Mouse (Mus musculus): Measurements from ENCODE around the gene Gimap4. TPM values are rescaled to one million over a fixed set of nuclear protein-coding genes. Genes with fewer than 3 reads are reported as not detected.

Gene Gimap4
- total and polyA plus RNA-seq, 2 experiments: 5.5 to 15.1 TPM

DNA sequence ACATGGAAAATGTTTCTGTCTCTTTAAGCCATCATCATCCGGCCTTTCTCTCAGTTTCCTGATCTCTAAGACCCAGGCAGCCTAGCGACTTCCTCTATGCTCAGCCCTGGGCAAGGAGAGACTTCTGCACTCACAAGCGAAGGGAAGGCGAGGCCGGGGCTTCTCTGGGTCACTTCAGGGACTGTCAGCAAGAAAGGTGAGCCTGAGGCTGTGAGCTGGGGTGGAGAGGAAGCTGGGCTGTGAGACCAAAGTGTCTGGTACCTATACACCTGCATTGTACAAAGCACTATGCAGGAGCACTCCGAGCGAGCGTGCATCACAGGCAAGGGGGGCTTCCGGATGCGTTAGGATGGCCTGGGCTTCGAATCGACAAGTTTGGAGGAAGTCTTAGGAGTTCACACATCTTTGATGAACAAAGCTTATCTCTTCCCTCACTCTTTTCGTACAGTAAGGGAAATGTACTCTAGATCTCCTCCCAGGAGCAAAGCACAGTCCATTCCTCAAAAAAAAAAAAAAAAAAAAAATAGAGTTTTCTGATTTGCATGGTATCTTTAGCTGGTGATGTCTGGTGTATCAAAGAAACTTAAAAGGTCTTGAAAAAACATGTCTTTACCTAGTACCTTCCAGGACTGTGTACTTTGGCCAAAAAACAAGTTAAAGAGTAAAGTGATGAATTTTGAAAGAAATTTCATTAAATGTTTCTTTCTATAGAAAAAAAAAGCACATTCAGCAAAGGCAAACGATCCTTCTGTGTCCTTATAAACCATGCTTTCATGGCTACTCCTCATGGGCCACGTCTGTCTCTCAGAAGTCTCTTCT, 54.8 kb downstream of the Gimap4 start, which contains the start of gene Gimap1:
Gene Gimap1 (plus strand): TSS at position 94 of the 819 bp plus-strand sequence.
- peak within 1 kb of the TSS; percentile 64 for H3K4me3 ChIP-seq (ENCODE audit: insufficient read depth, low read depth, low read length)
- no peaks in the 10 kb centered on the region for H3K27me3 ChIP-seq (ENCODE audit: control insufficient read depth, insufficient read depth, low read length)
- H3K9ac ChIP-seq (ENCODE audit: low read depth, low read length): peak within 1 kb of the TSS; percentile 71
- H3K27ac ChIP-seq (replicated peaks; ENCODE audit: insufficient read depth, low read depth, low read length): peak within 1 kb of the TSS; percentile 78
- TF ChIP-seq POLR2A (IDR thresholded peaks at IDR 0.05; ENCODE audit: extremely low read depth, insufficient read depth, low read length) (no peak), CTCF (IDR thresholded peaks at IDR 0.05; ENCODE audit: low read depth, low read length) (no peak)
- H3K36me3 ChIP-seq (ENCODE audit: control insufficient read depth, insufficient read depth, low read length): no peaks in the 10 kb centered on the region
- peaks cover 6% of the 10 kb centered on the region for H3K4me1 ChIP-seq (ENCODE audit: control insufficient read depth, insufficient read depth, low read length)
- peaks cover 4% of the 10 kb centered on the region; the same call in 1 of the 2 replicates for H3K79me2 ChIP-seq (ENCODE audit: control insufficient read depth, insufficient read depth, low read length)
- 75% methylated on average over 15 of the region's 15 CpGs for WGBS
- no peak for DNase-seq (ENCODE audit: extremely low read depth, low read depth, low spot score)

DNA sequence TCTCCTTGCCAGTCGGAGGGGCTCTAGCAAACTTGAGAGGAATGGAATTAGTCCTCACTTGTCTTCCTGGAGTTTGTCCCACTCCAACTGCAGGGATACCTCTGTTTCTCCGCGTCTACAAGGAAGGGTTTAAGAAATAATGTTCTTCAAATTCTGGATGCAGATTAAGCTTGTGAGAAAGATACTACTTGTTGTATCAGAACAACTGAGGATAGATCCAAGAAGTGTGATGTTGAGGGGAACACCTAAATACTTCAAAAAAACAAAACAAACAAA, 55.4 kb downstream of the Gimap4 start:
- no peaks in the 10 kb centered on the region for H3K36me3 ChIP-seq (ENCODE audit: control insufficient read depth, insufficient read depth, low read length)
- no peak for TF ChIP-seq POLR2A (IDR thresholded peaks at IDR 0.05; ENCODE audit: extremely low read depth, insufficient read depth, low read length)
- TF ChIP-seq CTCF (IDR thresholded peaks at IDR 0.05; ENCODE audit: low read depth, low read length): no peak
- 83% methylated on average over 3 of the region's 3 CpGs for WGBS
- H3K4me3 ChIP-seq (ENCODE audit: insufficient read depth, low read depth, low read length): peak overlapping the region; percentile 22
- peaks cover 6% of the 10 kb centered on the region for H3K4me1 ChIP-seq (ENCODE audit: control insufficient read depth, insufficient read depth, low read length)
- no peaks in the 10 kb centered on the region for H3K27me3 ChIP-seq (ENCODE audit: control insufficient read depth, insufficient read depth, low read length)
- no peak for DNase-seq (ENCODE audit: extremely low read depth, low read depth, low spot score)
- H3K9ac ChIP-seq (ENCODE audit: low read depth, low read length): no peak overlapping the region
- peak overlapping the region; percentile 52; the same call in 1 of the 2 replicates for H3K27ac ChIP-seq (replicated peaks; ENCODE audit: insufficient read depth, low read depth, low read length)
- H3K79me2 ChIP-seq (ENCODE audit: control insufficient read depth, insufficient read depth, low read length): peaks cover 4% of the 10 kb centered on the region; the same call in 1 of the 2 replicates

DNA sequence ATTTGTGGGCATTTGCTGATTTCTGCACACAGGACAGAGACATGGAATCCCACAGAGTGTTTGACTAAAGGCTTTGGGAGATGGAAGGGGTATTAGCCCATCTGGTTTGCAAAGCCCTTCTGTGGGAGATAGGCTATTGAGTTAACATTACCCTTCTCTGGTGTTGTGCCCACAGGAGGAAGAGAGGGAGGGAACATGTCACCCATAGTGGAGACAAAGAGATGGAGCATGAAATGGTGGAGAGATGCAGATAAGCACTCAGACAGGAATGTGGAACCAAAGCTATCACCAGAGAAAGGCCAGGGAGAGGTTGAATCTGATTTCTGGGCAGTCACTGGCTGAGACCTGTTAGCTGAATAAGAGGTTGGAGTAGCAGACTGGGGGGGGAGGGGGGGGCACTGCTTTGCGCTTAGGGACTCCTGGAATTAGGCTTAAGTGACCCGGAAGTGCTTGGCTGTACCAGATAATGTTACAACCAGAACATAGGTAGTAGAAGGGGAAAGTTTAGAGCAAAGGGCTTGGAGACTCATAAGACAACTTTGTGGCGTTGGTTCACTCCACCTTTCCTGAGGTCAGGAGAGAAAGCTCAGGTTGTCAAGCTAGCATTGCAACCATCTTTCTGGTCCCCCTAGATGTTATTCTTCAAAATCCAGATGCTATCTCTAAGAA, 56.3 kb downstream of the Gimap4 start:
- no peak for DNase-seq (ENCODE audit: extremely low read depth, low read depth, low spot score)
- TF ChIP-seq CTCF (IDR thresholded peaks at IDR 0.05; ENCODE audit: low read depth, low read length) (no peak), POLR2A (IDR thresholded peaks at IDR 0.05; ENCODE audit: extremely low read depth, insufficient read depth, low read length) (no peak)
- peaks cover 6% of the 10 kb centered on the region for H3K4me1 ChIP-seq (ENCODE audit: control insufficient read depth, insufficient read depth, low read length)
- H3K36me3 ChIP-seq (ENCODE audit: control insufficient read depth, insufficient read depth, low read length): no peaks in the 10 kb centered on the region
- 70% methylated on average over 3 of the region's 3 CpGs for WGBS
- no peaks in the 10 kb centered on the region for H3K27me3 ChIP-seq (ENCODE audit: control insufficient read depth, insufficient read depth, low read length)
- H3K9ac ChIP-seq (ENCODE audit: low read depth, low read length): peak overlapping the region; percentile 46; the same call in 1 of the 2 replicates
- H3K4me3 ChIP-seq (ENCODE audit: insufficient read depth, low read depth, low read length): no peak overlapping the region
- H3K27ac ChIP-seq (replicated peaks; ENCODE audit: insufficient read depth, low read depth, low read length): peak overlapping the region; percentile 60
- H3K79me2 ChIP-seq (ENCODE audit: control insufficient read depth, insufficient read depth, low read length): peaks cover 4% of the 10 kb centered on the region; the same call in 1 of the 2 replicates

DNA sequence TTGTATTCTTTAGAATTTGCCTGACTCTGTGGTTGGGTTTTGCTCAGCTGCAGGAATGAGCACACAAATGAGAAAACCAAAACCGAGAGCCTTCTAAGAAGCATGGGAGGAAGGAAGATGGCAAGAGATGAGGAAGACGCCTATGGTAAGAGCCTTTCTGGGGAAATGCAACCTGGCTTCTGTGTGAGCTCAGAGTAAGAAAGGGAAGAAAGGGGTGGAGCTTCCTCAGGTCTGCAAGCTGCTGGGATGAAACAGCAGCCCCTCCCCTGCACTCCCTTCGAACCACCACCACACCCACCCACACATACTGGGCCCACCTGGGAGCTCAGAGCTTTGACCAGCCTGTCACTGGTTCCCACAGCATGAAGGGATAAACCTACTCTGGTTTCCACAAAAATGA, 56.9 kb downstream of the Gimap4 start:
- DNase-seq (ENCODE audit: extremely low read depth, low read depth, low spot score): no peak
- Histone ChIP-seq H3K4me3 (ENCODE audit: insufficient read depth, low read depth, low read length) (no peak overlapping the region), H3K27ac (replicated peaks; ENCODE audit: insufficient read depth, low read depth, low read length) (peak overlapping the region; percentile 43; the same call in 1 of the 2 replicates), H3K9ac (ENCODE audit: low read depth, low read length) (no peak overlapping the region), H3K27me3 (ENCODE audit: control insufficient read depth, insufficient read depth, low read length) (no peaks in the 10 kb centered on the region), H3K36me3 (ENCODE audit: control insufficient read depth, insufficient read depth, low read length) (no peaks in the 10 kb centered on the region), H3K4me1 (ENCODE audit: control insufficient read depth, insufficient read depth, low read length) (peaks cover 6% of the 10 kb centered on the region), H3K79me2 (ENCODE audit: control insufficient read depth, insufficient read depth, low read length) (peaks cover 4% of the 10 kb centered on the region; the same call in 1 of the 2 replicates)
- no peak for TF ChIP-seq CTCF (IDR thresholded peaks at IDR 0.05; ENCODE audit: low read depth, low read length)
- TF ChIP-seq POLR2A (IDR thresholded peaks at IDR 0.05; ENCODE audit: extremely low read depth, insufficient read depth, low read length): no peak
- 31% methylated on average over 3 of the region's 3 CpGs for WGBS

Other genes starting within 250 kb of the Gimap4 start
- 13.9 and 15.9 TPM in 2 replicates for gene Zfp467, start 238.7 kb upstream of the Gimap4 start, total RNA-seq (2014; rRNA removed)
- 23.0 and 25.7 TPM in 2 replicates for gene Zfp467, start 238.7 kb upstream of the Gimap4 start, polyA plus RNA-seq (2012; rRNA removed)
- gene Sspo, start 236.3 kb upstream of the Gimap4 start, total RNA-seq (2014; rRNA removed): 0.47 and 0.83 TPM in 2 replicates
- gene Sspo, start 236.3 kb upstream of the Gimap4 start, polyA plus RNA-seq (2012; rRNA removed): 1.5 and 2.0 TPM in 2 replicates
- gene Atp6v0e2, start 146.9 kb upstream of the Gimap4 start, total RNA-seq (2014; rRNA removed): 0.37 and 0.47 TPM in 2 replicates
- gene Atp6v0e2, start 146.9 kb upstream of the Gimap4 start, polyA plus RNA-seq (2012; rRNA removed): 0.96 and 1.7 TPM in 2 replicates
- 3.2 and 3.3 TPM in 2 replicates for gene Lrrc61, start 129.8 kb upstream of the Gimap4 start, total RNA-seq (2014; rRNA removed)
- gene Lrrc61, start 129.8 kb upstream of the Gimap4 start, polyA plus RNA-seq (2012; rRNA removed): 8.5 and 10.1 TPM in 2 replicates
- 1,102 and 1,282 TPM in 2 replicates for gene Rarres2, start 111.8 kb upstream of the Gimap4 start, total RNA-seq (2014; rRNA removed)
- 1,074 and 1,160 TPM in 2 replicates for gene Rarres2, start 111.8 kb upstream of the Gimap4 start, polyA plus RNA-seq (2012; rRNA removed)
- gene Gm45021, start 94.9 kb upstream of the Gimap4 start, total RNA-seq (2014; rRNA removed): not detected in 2 replicates
- gene Gm45021, start 94.9 kb upstream of the Gimap4 start, polyA plus RNA-seq (2012; rRNA removed): not detected in 2 replicates
- 31.1 and 47.2 TPM in 2 replicates for gene Repin1, start 90.7 kb upstream of the Gimap4 start, total RNA-seq (2014; rRNA removed)
- 73.6 and 74.7 TPM in 2 replicates for gene Repin1, start 90.7 kb upstream of the Gimap4 start, polyA plus RNA-seq (2012; rRNA removed)
- gene Gm44965, start 90.6 kb upstream of the Gimap4 start, total RNA-seq (2014; rRNA removed): not detected in 2 replicates
- gene Gm44965, start 90.6 kb upstream of the Gimap4 start, polyA plus RNA-seq (2012; rRNA removed): not detected in 2 replicates
- 0.83 and 1.5 TPM in 2 replicates for gene Zfp775, start 82.5 kb upstream of the Gimap4 start, total RNA-seq (2014; rRNA removed)
- gene Zfp775, start 82.5 kb upstream of the Gimap4 start, polyA plus RNA-seq (2012; rRNA removed): 2.0 and 2.4 TPM in 2 replicates
- under 0.01 TPM in 2 replicates for gene AI854703, start 57.8 kb upstream of the Gimap4 start, total RNA-seq (2014; rRNA removed)
- gene AI854703, start 57.8 kb upstream of the Gimap4 start, polyA plus RNA-seq (2012; rRNA removed): 0.06 and 0.10 TPM in 2 replicates
- 6.1 and 6.4 TPM in 2 replicates for gene Gimap8, start 37.3 kb upstream of the Gimap4 start, total RNA-seq (2014; rRNA removed)
- gene Gimap8, start 37.3 kb upstream of the Gimap4 start, polyA plus RNA-seq (2012; rRNA removed): 1.0 and 1.4 TPM in 2 replicates
- gene Gimap9, start 8.4 kb upstream of the Gimap4 start, total RNA-seq (2014; rRNA removed): 11.6 and 12.2 TPM in 2 replicates
- 4.2 and 6.3 TPM in 2 replicates for gene Gimap9, start 8.4 kb upstream of the Gimap4 start, polyA plus RNA-seq (2012; rRNA removed)
- gene Gimap6, start 23.7 kb downstream of the Gimap4 start, total RNA-seq (2014; rRNA removed): 13.9 and 19.1 TPM in 2 replicates
- gene Gimap6, start 23.7 kb downstream of the Gimap4 start, polyA plus RNA-seq (2012; rRNA removed): 2.6 and 2.8 TPM in 2 replicates
- gene Gm28053, start 34.1 kb downstream of the Gimap4 start, total RNA-seq (2014; rRNA removed): not detected in 2 replicates
- not detected in 2 replicates for gene Gm28053, start 34.1 kb downstream of the Gimap4 start, polyA plus RNA-seq (2012; rRNA removed)
- gene Gimap7, start 34.1 kb downstream of the Gimap4 start, total RNA-seq (2014; rRNA removed): 0.37 and 0.47 TPM in 2 replicates
- gene Gimap7, start 34.1 kb downstream of the Gimap4 start, polyA plus RNA-seq (2012; rRNA removed): 0.19 and 0.35 TPM in 2 replicates
- gene Gimap1, start 54.5 kb downstream of the Gimap4 start, total RNA-seq (2014; rRNA removed): 4.1 and 5.0 TPM in 2 replicates
- 2.5 TPM in 2 replicates for gene Gimap1, start 54.5 kb downstream of the Gimap4 start, polyA plus RNA-seq (2012; rRNA removed)
- gene Gimap5, start 61.6 kb downstream of the Gimap4 start, total RNA-seq (2014; rRNA removed): 1.2 and 3.3 TPM in 2 replicates
- 2.8 and 3.3 TPM in 2 replicates for gene Gimap5, start 61.6 kb downstream of the Gimap4 start, polyA plus RNA-seq (2012; rRNA removed)
- gene Gimap3, start 86.3 kb downstream of the Gimap4 start, total RNA-seq (2014; rRNA removed): 1.7 and 1.9 TPM in 2 replicates
- gene Gimap3, start 86.3 kb downstream of the Gimap4 start, polyA plus RNA-seq (2012; rRNA removed): 1.5 and 3.1 TPM in 2 replicates
- 71.4 and 98.0 TPM in 2 replicates for gene Tmem176a, start 156.4 kb downstream of the Gimap4 start, total RNA-seq (2014; rRNA removed)
- gene Tmem176a, start 156.4 kb downstream of the Gimap4 start, polyA plus RNA-seq (2012; rRNA removed): 225 and 241 TPM in 2 replicates
- 92.9 and 152 TPM in 2 replicates for gene Tmem176b, start 156.9 kb downstream of the Gimap4 start, total RNA-seq (2014; rRNA removed)
- 392 and 394 TPM in 2 replicates for gene Tmem176b, start 156.9 kb downstream of the Gimap4 start, polyA plus RNA-seq (2012; rRNA removed)
- 0.09 and 0.20 TPM in 2 replicates for gene Aoc1, start 188.3 kb downstream of the Gimap4 start, total RNA-seq (2014; rRNA removed)
- 0.14 and 0.17 TPM in 2 replicates for gene Aoc1, start 188.3 kb downstream of the Gimap4 start, polyA plus RNA-seq (2012; rRNA removed)
- gene 1600015I10Rik, start 245.3 kb downstream of the Gimap4 start, total RNA-seq (2014; rRNA removed): not detected in 2 replicates
- gene 1600015I10Rik, start 245.3 kb downstream of the Gimap4 start, polyA plus RNA-seq (2012; rRNA removed): not detected in 2 replicates